Mouse (Mus musculus): ENCODE measurements around the gene Gad1. TPM values are rescaled to one million over a fixed set of nuclear protein-coding genes. Genes with fewer than 3 reads are reported as not detected.

Gad1 gene
- polyA plus RNA-seq, 2 experiments: 0.02 to 0.03 TPM

GRCm38 (mm10) chr2:70552067-70552598 lies 739 bp upstream of the Gad1 start:
- no peaks in the 10 kb centered on the region for H3K36me3 ChIP-seq (replicated peaks; ENCODE audit: control insufficient read depth, insufficient read depth, low read depth)
- WGBS (ENCODE audit: insufficient replicate concordance): 62% methylated on average over 15 of the region's 15 CpGs
- H3K9me3 ChIP-seq (ENCODE audit: control insufficient read depth, low read length): no peaks in the 10 kb centered on the region
- DNase-seq (ENCODE audit: low read depth in 3 of 3, low spot score in 3 of 3): no peak
- no peak overlapping the region for H3K4me3 ChIP-seq (ENCODE audit: insufficient read depth in 1 of 2, low read depth in 2 of 2, low read length in 2 of 2)
- H3K27me3 ChIP-seq (ENCODE audit: control insufficient read depth, insufficient read depth, low read length): no peaks in the 10 kb centered on the region
- no peak overlapping the region for H3K4me2 ChIP-seq (ENCODE audit: low read depth)
- no peak for TF ChIP-seq CTCF (IDR thresholded peaks at IDR 0.05; ENCODE audit: low read depth)
- TF ChIP-seq EP300 (IDR thresholded peaks at IDR 0.05; ENCODE audit: low read depth): no peak
- ATAC-seq (ENCODE audit: insufficient read depth): no peak
- no peak overlapping the region for H3K9ac ChIP-seq (replicated peaks)
- H3K27ac ChIP-seq: no peak overlapping the region
- H3K4me1 ChIP-seq (replicated peaks; ENCODE audit: control insufficient read depth in 2 of 2, insufficient read depth in 2 of 2, low read length in 1 of 2): no peaks in the 10 kb centered on the region

- ATAC-seq (ENCODE audit: insufficient read depth) (no peak), DNase-seq (ENCODE audit: low read depth in 3 of 3, low spot score in 3 of 3) (no peak)
- Histone ChIP-seq H3K27me3 (ENCODE audit: control insufficient read depth, insufficient read depth, low read length) (peaks cover 1% of the 10 kb centered on the region; the same call in 1 of the 2 replicates), H3K27ac (no peak overlapping the region), H3K4me1 (replicated peaks; ENCODE audit: control insufficient read depth in 2 of 2, insufficient read depth in 2 of 2, low read length in 1 of 2) (no peaks in the 10 kb centered on the region), H3K4me3 (ENCODE audit: insufficient read depth in 1 of 2, low read depth in 2 of 2, low read length in 2 of 2) (no peak overlapping the region), H3K36me3 (replicated peaks; ENCODE audit: control insufficient read depth, insufficient read depth, low read depth) (no peaks in the 10 kb centered on the region), H3K9me3 (ENCODE audit: control insufficient read depth, low read length) (no peaks in the 10 kb centered on the region), H3K9ac (replicated peaks) (no peak overlapping the region), H3K4me2 (ENCODE audit: low read depth) (no peak overlapping the region)
- WGBS (ENCODE audit: insufficient replicate concordance): 63% methylated on average over 3 of the region's 3 CpGs
- TF ChIP-seq EP300 (IDR thresholded peaks at IDR 0.05; ENCODE audit: low read depth): no peak
Observed at GRCm38 (mm10) chr2:70553826-70554225, 954 bp downstream of the Gad1 start.

GRCm38 (mm10) chr2:70558112-70558842 lies 5.4 kb downstream of the Gad1 start:
- TF ChIP-seq EP300 (IDR thresholded peaks at IDR 0.05; ENCODE audit: low read depth) (no peak), CTCF (IDR thresholded peaks at IDR 0.05; ENCODE audit: low read depth) (peak; percentile 83)
- no peak overlapping the region for H3K9ac ChIP-seq (replicated peaks)
- no peaks in the 10 kb centered on the region for H3K9me3 ChIP-seq (ENCODE audit: control insufficient read depth, low read length)
- DNase-seq (ENCODE audit: low read depth in 3 of 3, low spot score in 3 of 3): peak; percentile 36 to 54 (median 46)
- ATAC-seq (ENCODE audit: insufficient read depth): no peak
- no peak overlapping the region for H3K27ac ChIP-seq
- 6% methylated on average over 17 of the region's 18 CpGs for WGBS (ENCODE audit: insufficient replicate concordance)
- H3K4me2 ChIP-seq (ENCODE audit: low read depth): no peak overlapping the region
- no peaks in the 10 kb centered on the region for H3K36me3 ChIP-seq (replicated peaks; ENCODE audit: control insufficient read depth, insufficient read depth, low read depth)
- no peak overlapping the region for H3K4me3 ChIP-seq (ENCODE audit: insufficient read depth in 1 of 2, low read depth in 2 of 2, low read length in 2 of 2)
- peaks cover 45% of the 10 kb centered on the region for H3K27me3 ChIP-seq (ENCODE audit: control insufficient read depth, insufficient read depth, low read length)
- no peaks in the 10 kb centered on the region for H3K4me1 ChIP-seq (replicated peaks; ENCODE audit: control insufficient read depth in 2 of 2, insufficient read depth in 2 of 2, low read length in 1 of 2)

GRCm38 (mm10) chr2:70558843-70559451 lies 6.1 kb downstream of the Gad1 start:
- no peaks in the 10 kb centered on the region for H3K36me3 ChIP-seq (replicated peaks; ENCODE audit: control insufficient read depth, insufficient read depth, low read depth)
- no peak overlapping the region for H3K9ac ChIP-seq (replicated peaks)
- TF ChIP-seq EP300 (IDR thresholded peaks at IDR 0.05; ENCODE audit: low read depth): no peak
- TF ChIP-seq CTCF (IDR thresholded peaks at IDR 0.05; ENCODE audit: low read depth): no peak
- no peaks in the 10 kb centered on the region for H3K9me3 ChIP-seq (ENCODE audit: control insufficient read depth, low read length)
- H3K4me3 ChIP-seq (ENCODE audit: insufficient read depth in 1 of 2, low read depth in 2 of 2, low read length in 2 of 2): no peak overlapping the region
- H3K27me3 ChIP-seq (ENCODE audit: control insufficient read depth, insufficient read depth, low read length): peaks cover 52% of the 10 kb centered on the region
- WGBS (ENCODE audit: insufficient replicate concordance): 11% methylated on average over 24 of the region's 24 CpGs
- H3K27ac ChIP-seq: no peak overlapping the region
- ATAC-seq (ENCODE audit: insufficient read depth) (no peak), DNase-seq (ENCODE audit: low read depth in 3 of 3, low spot score in 3 of 3) (no peak)
- no peak overlapping the region for H3K4me2 ChIP-seq (ENCODE audit: low read depth)
- H3K4me1 ChIP-seq (replicated peaks; ENCODE audit: control insufficient read depth in 2 of 2, insufficient read depth in 2 of 2, low read length in 1 of 2): no peaks in the 10 kb centered on the region

- TF ChIP-seq CTCF (IDR thresholded peaks at IDR 0.05; ENCODE audit: low read depth): no peak
- no peak for TF ChIP-seq EP300 (IDR thresholded peaks at IDR 0.05; ENCODE audit: low read depth)
- Histone ChIP-seq H3K9me3 (ENCODE audit: control insufficient read depth, low read length) (no peaks in the 10 kb centered on the region), H3K4me2 (ENCODE audit: low read depth) (no peak overlapping the region), H3K27ac (no peak overlapping the region), H3K4me3 (ENCODE audit: insufficient read depth in 1 of 2, low read depth in 2 of 2, low read length in 2 of 2) (no peak overlapping the region), H3K27me3 (ENCODE audit: control insufficient read depth, insufficient read depth, low read length) (peaks cover 57% of the 10 kb centered on the region), H3K4me1 (replicated peaks; ENCODE audit: control insufficient read depth in 2 of 2, insufficient read depth in 2 of 2, low read length in 1 of 2) (no peaks in the 10 kb centered on the region), H3K9ac (replicated peaks) (no peak overlapping the region), H3K36me3 (replicated peaks; ENCODE audit: control insufficient read depth, insufficient read depth, low read depth) (no peaks in the 10 kb centered on the region)
- WGBS (ENCODE audit: insufficient replicate concordance): 2% methylated on average over 13 of the region's 13 CpGs
- no peak for ATAC-seq (ENCODE audit: insufficient read depth)
- peak; percentile 35 to 44 (median 39) for DNase-seq (ENCODE audit: low read depth in 3 of 3, low spot score in 3 of 3)
Observed at GRCm38 (mm10) chr2:70559520-70559919, 6.6 kb downstream of the Gad1 start.

All from liver, embryonic 14.5 days (tissue).